Mouse (Mus musculus) liver, embryonic 14.5 days (tissue): ENCODE results near the gene Rapgef3.

ENCODE experiments used
- CTCF ChIP-seq: IDR thresholded peaks from 2 replicates; pipeline ENCODE4 v1.5.1; 2016; ENCODE audit warnings: antibody characterized with exemption, low read depth, control low read depth
- EP300 ChIP-seq: IDR thresholded peaks from 2 replicates; pipeline ENCODE4 v1.6.1; 2016; ENCODE audit warnings: antibody characterized with exemption, low read depth

DNA sequence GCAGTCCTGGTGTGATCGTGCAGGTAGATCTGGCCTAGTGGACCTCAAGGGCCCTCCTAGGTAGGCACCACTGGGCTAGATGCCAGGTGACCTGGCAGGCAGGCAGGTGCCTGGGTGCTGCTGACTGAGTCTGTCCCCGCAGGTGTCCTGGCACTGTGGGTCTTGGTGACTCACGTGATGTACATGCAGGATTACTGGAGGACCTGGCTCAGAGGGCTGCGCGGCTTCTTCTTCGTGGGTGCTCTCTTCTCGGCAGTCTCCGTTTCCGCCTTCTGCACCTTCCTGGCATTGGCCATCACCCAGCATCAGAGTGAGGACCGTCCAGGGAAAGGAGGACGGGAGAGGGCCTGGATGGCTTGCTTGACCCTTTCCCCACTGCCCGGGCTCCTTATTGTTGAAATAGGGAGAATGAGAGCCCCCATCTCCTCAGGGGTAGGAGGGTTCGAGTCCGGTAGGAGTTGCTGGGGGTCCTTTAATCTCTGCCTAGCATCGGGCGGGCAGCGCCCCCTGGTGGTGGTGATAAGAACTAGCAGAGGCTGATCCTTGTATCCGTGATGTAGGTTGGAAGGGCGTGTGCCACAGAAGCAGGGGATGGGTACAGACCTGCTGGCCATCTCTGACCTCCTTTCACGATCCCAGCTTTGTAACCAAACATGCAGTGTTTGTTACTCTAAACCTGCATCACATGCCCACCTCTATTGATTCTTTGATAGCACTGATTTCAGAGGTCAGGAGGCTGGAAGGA lies 22.2 kb upstream of the Rapgef3 start:
- TF ChIP-seq EP300 (no peak), CTCF (peak; percentile 96)
